Mouse (Mus musculus) lung, embryonic 14.5 days (tissue): ENCODE data around the gene Chrm5. TPM values are rescaled to one million over a fixed set of nuclear protein-coding genes. Genes with fewer than 3 reads are reported as not detected.
"Not testable (repeated sequence)": the region's sequence is repeated elsewhere in the genome, so short reads cannot be mapped to it uniquely, and the experiment has no call there.

ENCODE experiments used
- ATAC-seq: fragments of 200-750 bp; cut with Nextera tagmentation; 2 replicates; pipeline ENCODE4 v1.8.0; 2017; ENCODE audit warnings: mild to moderate bottlenecking, moderate TSS enrichment, moderate library complexity; ENCODE audit not compliant: insufficient read depth
- DNase-seq: peaks from one replicate; pipeline ENCODE4 v3.0.0-alpha.2; 2015
- H3K27ac ChIP-seq: fragments of 300-500 bp; sonication (generic); 2 replicates; pipeline ENCODE4 v1.5.1; 2014; ENCODE audit warnings: low read depth, mild to moderate bottlenecking, moderate library complexity
- H3K27me3 ChIP-seq: fragments of 300-500 bp; sonication (generic); 2 replicates; pipeline ENCODE4 v1.6.1; 2014; ENCODE audit warnings: low read length, control low read depth; ENCODE audit not compliant: insufficient read depth
- H3K36me3 ChIP-seq: fragments of 300-500 bp; sonication (generic); 2 replicates; pipeline ENCODE4 v1.6.1; 2014; ENCODE audit warnings: control low read depth; ENCODE audit not compliant: insufficient read depth
- H3K4me1 ChIP-seq: fragments of 300-500 bp; sonication (generic); 2 replicates; pipeline ENCODE4 v1.6.1; 2014; ENCODE audit warnings: antibody characterized with exemption, control low read depth; ENCODE audit not compliant: insufficient read depth
- H3K4me2 ChIP-seq: fragments of 300-500 bp; sonication (generic); 2 replicates; pipeline ENCODE4 v1.6.1; 2014; ENCODE audit warnings: mild to moderate bottlenecking
- H3K4me3 ChIP-seq: fragments of 300-500 bp; sonication (generic); 2 replicates; pipeline ENCODE4 v1.5.1; 2014; ENCODE audit warnings: low read depth, low read length
- H3K9ac ChIP-seq: fragments of 300-500 bp; sonication (generic); 2 replicates; pipeline ENCODE4 v1.6.1; 2014
- H3K9me3 ChIP-seq: fragments of 300-500 bp; sonication (generic); 2 replicates; pipeline ENCODE4 v1.6.1; 2016; ENCODE audit warnings: low read depth, low read length, control low read depth
- CTCF ChIP-seq: IDR thresholded peaks from 2 replicates; pipeline ENCODE4 v1.5.1; 2016; ENCODE audit warnings: antibody characterized with exemption, low read depth
- WGBS: fragments of 180-500 bp; shearing (Covaris S2); extraction: QIAGEN DNeasy Blood & Tissue Kit; methylation state at CpG from one replicate; pipeline ENCODE4 v1.1.7; 2014; 5-methylcytosine and 5-hydroxymethylcytosine counted together
- polyA plus RNA-seq: library from polyadenylated mRNA; unstranded; fragments of >200 nt; fragmentation: Nextera tagmentation; extraction: Ambion mirVana; gene quantifications from 2 replicates; pipeline ENCODE4 v1.2.1, GENCODE M21; 2014

The Chrm5 gene
- polyA plus RNA-seq, 1 experiment from 2014 or later: not detected

DNA sequence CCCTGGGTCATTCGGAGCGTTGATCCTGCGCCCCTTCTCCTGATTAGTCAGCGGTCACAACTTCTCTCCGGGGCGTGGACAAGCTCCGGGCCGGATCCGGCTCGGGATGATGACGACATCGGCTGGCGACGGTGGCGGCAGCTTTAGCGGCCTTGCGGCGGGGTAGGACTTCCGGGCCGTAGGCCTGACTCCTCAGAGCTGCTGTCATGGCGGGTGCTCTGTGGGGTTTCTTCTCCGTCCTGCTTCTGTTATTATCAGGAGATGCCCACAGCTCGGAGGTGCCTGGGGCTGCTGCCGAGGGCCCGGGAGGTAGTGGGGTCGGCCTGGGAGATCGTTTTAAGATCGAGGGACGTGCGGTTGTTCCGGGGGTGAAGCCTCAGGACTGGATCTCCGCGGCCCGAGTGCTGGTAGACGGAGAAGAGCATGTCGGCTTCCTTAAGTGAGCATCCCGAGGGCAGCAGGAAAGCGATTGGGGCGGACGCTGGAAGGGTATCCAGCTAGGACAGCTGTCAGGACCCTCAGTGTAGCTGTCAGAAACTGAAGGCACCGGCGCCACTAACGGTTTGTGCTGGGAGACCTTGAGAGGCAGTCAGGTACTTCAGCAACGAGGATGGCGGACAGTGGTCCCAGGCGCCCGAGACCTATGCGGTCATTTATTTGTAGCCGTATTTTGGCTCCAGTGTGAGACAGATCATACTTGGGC, 25.6 kb downstream of the Chrm5 start, which contains the start of gene Emc7:
TSS of gene Emc7 (plus strand) at position 136 of the 703 bp plus-strand sequence.
- DNase-seq (peak; percentile 99), ATAC-seq (peak; percentile 99)
- Histone ChIP-seq H3K9me3 (no peaks in the 10 kb centered on the region), H3K4me3 (peak within 1 kb of the TSS; percentile 94), H3K4me2 (peak within 1 kb of the TSS; percentile 89), H3K27ac (peak within 1 kb of the TSS; percentile 66), H3K4me1 (no peaks in the 10 kb centered on the region), H3K36me3 (peaks cover 3% of the 10 kb centered on the region; the same call in 1 of the 2 replicates), H3K27me3 (no peaks in the 10 kb centered on the region), H3K9ac (peak within 1 kb of the TSS; percentile 85)
- TF ChIP-seq CTCF: no peak
- under 1% methylated on average over 49 of the region's 49 CpGs for WGBS

DNA sequence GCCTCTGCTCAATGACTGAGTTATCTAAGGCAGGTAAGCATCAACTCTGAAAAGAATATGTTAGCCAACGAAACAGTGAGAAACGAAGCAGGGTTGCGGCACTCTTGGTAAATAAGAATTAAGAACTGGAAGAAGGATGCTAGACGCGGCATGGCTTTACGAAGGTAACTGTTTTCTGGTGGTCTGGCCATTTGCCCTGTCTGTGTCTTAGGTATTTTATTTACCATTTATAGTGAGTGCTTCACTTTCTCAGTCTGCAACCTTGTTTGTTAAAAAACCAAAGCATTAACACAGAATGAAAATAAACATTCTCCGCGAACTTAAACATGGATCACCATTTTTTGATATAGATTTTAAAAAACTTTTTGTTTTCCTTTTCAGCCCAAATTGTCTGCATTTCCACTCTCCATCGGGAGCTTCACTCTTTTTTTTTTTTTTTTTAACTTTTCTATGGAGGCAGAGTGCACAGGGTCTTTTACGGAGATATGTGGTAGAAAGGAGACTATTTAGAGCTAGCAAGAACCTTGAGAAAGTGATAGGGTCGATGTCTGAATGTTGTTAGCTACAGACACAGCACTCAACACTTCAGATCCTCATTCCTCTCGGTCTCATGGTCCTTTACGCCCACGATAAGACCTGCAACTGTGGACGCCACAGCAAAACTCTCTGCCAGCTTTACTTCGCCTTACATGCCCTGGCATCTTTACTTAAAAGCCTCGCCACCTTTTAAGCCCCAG, 26.3 kb downstream of the Chrm5 start:
- Histone ChIP-seq H3K9ac (peak overlapping the region; percentile 85), H3K4me2 (peak overlapping the region; percentile 89), H3K27ac (peak overlapping the region; percentile 66), H3K4me1 (no peaks in the 10 kb centered on the region), H3K36me3 (no peaks in the 10 kb centered on the region), H3K27me3 (no peaks in the 10 kb centered on the region), H3K4me3 (peak overlapping the region; percentile 94), H3K9me3 (no peaks in the 10 kb centered on the region)
- peak; percentile 5 for DNase-seq
- no peak for TF ChIP-seq CTCF
- WGBS: 29% methylated on average over 17 of the region's 17 CpGs
- no peak; the same call in 1 of the 2 replicates for ATAC-seq

DNA sequence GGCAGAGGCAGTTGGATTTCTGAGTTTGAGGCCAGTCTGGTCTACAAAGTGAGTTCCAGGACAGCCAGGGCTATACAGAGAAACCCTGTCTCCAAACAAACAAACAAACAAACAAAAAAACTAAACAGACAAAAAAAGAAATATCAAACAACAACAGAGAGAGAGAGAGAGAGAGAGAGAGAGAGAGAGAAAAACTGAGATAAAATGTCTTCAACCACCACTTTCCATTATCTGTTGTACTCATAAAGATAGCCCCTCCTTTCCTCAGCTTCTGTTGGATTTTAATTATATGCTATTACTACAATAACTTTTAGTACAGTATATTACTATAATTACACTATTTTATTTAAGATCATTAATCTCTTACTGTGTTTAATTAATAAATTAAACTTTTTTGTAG, 28.1 kb downstream of the Chrm5 start:
- not testable (repeated sequence) for H3K36me3 ChIP-seq, ATAC-seq, H3K9ac ChIP-seq, H3K27me3 ChIP-seq, H3K27ac ChIP-seq, H3K9me3 ChIP-seq, H3K4me2 ChIP-seq, H3K4me1 ChIP-seq, DNase-seq, H3K4me3 ChIP-seq

- 33% methylated on average over 4 of the region's 4 CpGs for WGBS
- H3K4me2 ChIP-seq: no peak overlapping the region
- no peak overlapping the region for H3K9ac ChIP-seq
These were observed 30.8 kb downstream of the Chrm5 start for GRCm38 (mm10) chr2:112449597-112450296.

GRCm38 (mm10) chr2:112448510-112449059, 32.0 kb downstream of the Chrm5 start:
- no peak for TF ChIP-seq CTCF
- Histone ChIP-seq H3K9ac (no peak overlapping the region), H3K4me1 (no peaks in the 10 kb centered on the region), H3K36me3 (no peaks in the 10 kb centered on the region), H3K4me2 (no peak overlapping the region), H3K4me3 (no peak overlapping the region), H3K27ac (no peak overlapping the region), H3K27me3 (no peaks in the 10 kb centered on the region), H3K9me3 (no peaks in the 10 kb centered on the region)
- DNase-seq (no peak), ATAC-seq (no peak)

More at GRCm38 (mm10) chr2:112449597-112450296, 30.8 kb downstream of the Chrm5 start:
- Histone ChIP-seq H3K9me3 (no peaks in the 10 kb centered on the region), H3K4me1 (no peaks in the 10 kb centered on the region), H3K27ac (no peak overlapping the region), H3K36me3 (no peaks in the 10 kb centered on the region), H3K27me3 (no peaks in the 10 kb centered on the region), H3K4me3 (no peak overlapping the region)
- ATAC-seq (no peak), DNase-seq (peak; percentile 41)
- peak; percentile 52 for TF ChIP-seq CTCF

DNA sequence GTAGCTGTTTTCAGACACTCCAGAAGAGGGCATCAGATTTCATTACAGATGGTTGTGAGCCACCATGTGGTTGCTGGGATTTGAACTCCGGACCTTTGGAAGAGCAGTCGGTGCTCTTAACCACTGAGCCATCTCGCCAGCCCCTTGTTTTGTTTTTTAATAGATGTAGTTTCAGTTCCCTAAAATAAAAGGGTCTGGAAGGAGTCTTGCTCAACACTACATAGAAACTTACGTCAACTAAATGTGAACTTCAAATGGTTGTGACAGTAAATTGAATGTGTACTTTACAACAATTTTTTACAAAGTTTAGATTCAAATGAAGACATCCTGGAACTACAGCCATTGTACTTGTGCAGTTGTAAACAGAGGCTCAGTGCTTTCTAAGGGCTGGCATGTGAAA, 32.5 kb downstream of the Chrm5 start:
- not testable (repeated sequence) for ATAC-seq, H3K9me3 ChIP-seq, H3K4me1 ChIP-seq, H3K4me3 ChIP-seq, H3K9ac ChIP-seq, DNase-seq, H3K27me3 ChIP-seq, H3K27ac ChIP-seq, H3K36me3 ChIP-seq, H3K4me2 ChIP-seq
- 63% methylated on average over 4 of the region's 4 CpGs for WGBS

- DNase-seq: no peak
- ATAC-seq: no peak
- Histone ChIP-seq H3K4me3 (no peak overlapping the region), H3K9me3 (no peaks in the 10 kb centered on the region), H3K27ac (no peak overlapping the region), H3K4me1 (no peaks in the 10 kb centered on the region), H3K36me3 (no peaks in the 10 kb centered on the region), H3K4me2 (no peak overlapping the region), H3K27me3 (no peaks in the 10 kb centered on the region), H3K9ac (no peak overlapping the region)
- TF ChIP-seq CTCF: no peak
These were observed 35.1 kb downstream of the Chrm5 start for GRCm38 (mm10) chr2:112445511-112445910.
